Mouse (Mus musculus) intestine, embryonic 16.5 days (tissue): ENCODE results near the gene Hint3. TPM values are rescaled to one million over a fixed set of nuclear protein-coding genes. Genes with fewer than 3 reads are reported as not detected.
A peak's percentile ranks its signal among the peaks of the same experiment; 100 is the strongest.
"Not testable (repeated sequence)": the region's sequence is repeated elsewhere in the genome, so short reads cannot be mapped to it uniquely, and the experiment has no call there.

Experiments
- ATAC-seq: fragments of 200-750 bp; cut with Nextera tagmentation; 2 replicates; pipeline ENCODE4 v1.8.0; 2017; ENCODE audit warnings: moderate TSS enrichment, moderate library complexity
- H3K27ac ChIP-seq: fragments of 300-500 bp; sonication (generic); 2 replicates; pipeline ENCODE4 v1.5.1; 2014; ENCODE audit warnings: mild to moderate bottlenecking, low read length
- H3K27me3 ChIP-seq: fragments of 300-500 bp; sonication (generic); replicated peaks from 2 replicates; pipeline ENCODE4 v1.6.1; 2014; ENCODE audit warnings: low read length, control low read depth, mixed read lengths; ENCODE audit not compliant: control insufficient read depth, insufficient read depth
- H3K36me3 ChIP-seq: fragments of 300-500 bp; sonication (generic); 2 replicates; pipeline ENCODE4 v1.6.1; 2014; ENCODE audit warnings: low read length, control low read depth; ENCODE audit not compliant: control insufficient read depth, insufficient read depth
- H3K4me1 ChIP-seq: fragments of 300-500 bp; sonication (generic); 2 replicates; pipeline ENCODE4 v1.6.1; 2014; ENCODE audit warnings: low read length, control low read depth, mixed read lengths; ENCODE audit not compliant: control insufficient read depth, insufficient read depth
- H3K4me2 ChIP-seq: fragments of 300-500 bp; sonication (generic); 2 replicates; pipeline ENCODE4 v1.6.1; 2014; ENCODE audit warnings: low read depth, low read length, control low read depth
- H3K4me3 ChIP-seq: fragments of 300-500 bp; sonication (generic); 2 replicates; pipeline ENCODE4 v1.5.1; 2014; ENCODE audit warnings: mild to moderate bottlenecking, low read length
- H3K9ac ChIP-seq: fragments of 300-500 bp; sonication (generic); 2 replicates; pipeline ENCODE4 v1.6.1; 2014; ENCODE audit warnings: low read depth, low read length
- H3K9me3 ChIP-seq: fragments of 300-500 bp; sonication (generic); 2 replicates; pipeline ENCODE4 v1.6.1; 2016; ENCODE audit warnings: low read length, control low read depth; ENCODE audit not compliant: control insufficient read depth
- WGBS: fragments of 180-500 bp; shearing (Covaris S2); extraction: QIAGEN DNeasy Blood & Tissue Kit; methylation state at CpG from one replicate; pipeline ENCODE4 v1.1.7; 2014; 5-methylcytosine and 5-hydroxymethylcytosine counted together
- polyA plus RNA-seq: library from polyadenylated mRNA; unstranded; fragments of >200 nt; fragmentation: Nextera tagmentation; extraction: Ambion mirVana; gene quantifications from 2 replicates; pipeline ENCODE4 v1.2.1, GENCODE M21; 2015

Hint3 gene
- polyA plus RNA-seq, 1 experiment from 2014 or later: 37.9 TPM

- 82% methylated on average over 1 of the region's 1 CpGs for WGBS
- Histone ChIP-seq H3K27me3 (no peaks in the 10 kb centered on the region), H3K4me2 (no peak overlapping the region), H3K9me3 (no peaks in the 10 kb centered on the region), H3K9ac (no peak overlapping the region), H3K27ac (no peak overlapping the region), H3K4me3 (no peak overlapping the region), H3K4me1 (no peaks in the 10 kb centered on the region), H3K36me3 (no peaks in the 10 kb centered on the region)
- peak; percentile 42; the same call in 1 of the 2 replicates for ATAC-seq
Measured at GRCm38 (mm10) chr10:30632718-30633117, 3.3 kb upstream of the Hint3 start.

- no peak overlapping the region for H3K9ac ChIP-seq
- no peak overlapping the region for H3K27ac ChIP-seq
- no peaks in the 10 kb centered on the region for H3K9me3 ChIP-seq
- no peaks in the 10 kb centered on the region for H3K27me3 ChIP-seq
- no peaks in the 10 kb centered on the region for H3K36me3 ChIP-seq
- ATAC-seq: no peak
- no peak overlapping the region for H3K4me3 ChIP-seq
- no peaks in the 10 kb centered on the region for H3K4me1 ChIP-seq
- no peak overlapping the region for H3K4me2 ChIP-seq
Measured at GRCm38 (mm10) chr10:30629977-30630376, 545 bp upstream of the Hint3 start.

GRCm38 (mm10) chr10:30628444-30628843 is 988 bp downstream of the Hint3 start:
- H3K4me2 ChIP-seq, H3K9me3 ChIP-seq, H3K27me3 ChIP-seq, H3K27ac ChIP-seq, H3K4me3 ChIP-seq, H3K36me3 ChIP-seq, H3K9ac ChIP-seq, H3K4me1 ChIP-seq, ATAC-seq: not testable (repeated sequence)
- WGBS: 91% methylated on average over 11 of the region's 11 CpGs

GRCm38 (mm10) chr10:30627548-30627947 is 1.9 kb downstream of the Hint3 start:
- Histone ChIP-seq H3K27ac (no peak overlapping the region), H3K9me3 (no peaks in the 10 kb centered on the region), H3K4me3 (no peak overlapping the region), H3K9ac (no peak overlapping the region), H3K4me1 (no peaks in the 10 kb centered on the region), H3K4me2 (no peak overlapping the region), H3K36me3 (no peaks in the 10 kb centered on the region), H3K27me3 (no peaks in the 10 kb centered on the region)
- ATAC-seq: no peak
- WGBS: 29% methylated on average over 1 of the region's 1 CpGs

- H3K9me3 ChIP-seq: no peaks in the 10 kb centered on the region
- no peak overlapping the region for H3K4me2 ChIP-seq
- H3K27me3 ChIP-seq: no peaks in the 10 kb centered on the region
- no peak overlapping the region for H3K9ac ChIP-seq
- no peak for ATAC-seq
- 79% methylated on average over 5 of the region's 5 CpGs for WGBS
- no peak overlapping the region for H3K4me3 ChIP-seq
- H3K27ac ChIP-seq: no peak overlapping the region
- no peaks in the 10 kb centered on the region for H3K36me3 ChIP-seq
- no peaks in the 10 kb centered on the region for H3K4me1 ChIP-seq
Measured at GRCm38 (mm10) chr10:30624161-30625019, 5.0 kb downstream of the Hint3 start.

- no peak overlapping the region for H3K4me3 ChIP-seq
Measured at GRCm38 (mm10) chr10:30622928-30623327, 6.5 kb downstream of the Hint3 start.

GRCm38 (mm10) chr10:30618918-30619210 is 10.6 kb downstream of the Hint3 start:
- Histone ChIP-seq H3K27ac (no peak overlapping the region), H3K4me1 (0 out of 2 replicates have a peak, but pooled peaks cover 3% of the 10 kb centered on the region), H3K27me3 (no peaks in the 10 kb centered on the region), H3K4me3 (peak overlapping the region; percentile 64), H3K9ac (0 out of 2 replicates have a peak overlapping the region, but pooled peaks have one; percentile 77), H3K9me3 (no peaks in the 10 kb centered on the region), H3K36me3 (no peaks in the 10 kb centered on the region), H3K4me2 (peak overlapping the region; percentile 67)
- no peak for ATAC-seq
- WGBS: 48% methylated on average over 3 of the region's 3 CpGs

More at GRCm38 (mm10) chr10:30622928-30623327, 6.5 kb downstream of the Hint3 start:
- Histone ChIP-seq H3K4me2 (no peak overlapping the region), H3K9ac (no peak overlapping the region), H3K9me3 (no peaks in the 10 kb centered on the region), H3K4me1 (no peaks in the 10 kb centered on the region), H3K27ac (no peak overlapping the region), H3K27me3 (no peaks in the 10 kb centered on the region), H3K36me3 (no peaks in the 10 kb centered on the region)
- no peak for ATAC-seq

GRCm38 (mm10) chr10:30618091-30618917 is 11.1 kb downstream of the Hint3 start:
- 0 out of 2 replicates have a peak, but pooled peaks cover 3% of the 10 kb centered on the region for H3K4me1 ChIP-seq
- H3K27ac ChIP-seq: peak overlapping the region; percentile 97
- peak overlapping the region; percentile 67 for H3K4me2 ChIP-seq
- H3K4me3 ChIP-seq: peak overlapping the region; percentile 64
- peak; percentile 100 for ATAC-seq
- no peaks in the 10 kb centered on the region for H3K36me3 ChIP-seq
- H3K9ac ChIP-seq: peak overlapping the region; percentile 77
- no peaks in the 10 kb centered on the region for H3K9me3 ChIP-seq
- no peaks in the 10 kb centered on the region for H3K27me3 ChIP-seq
- under 1% methylated on average over 49 of the region's 49 CpGs for WGBS

- Histone ChIP-seq H3K4me1 (0 out of 2 replicates have a peak, but pooled peaks cover 3% of the 10 kb centered on the region), H3K9ac (no peak overlapping the region), H3K4me3 (no peak overlapping the region), H3K36me3 (no peaks in the 10 kb centered on the region), H3K27ac (no peak overlapping the region), H3K9me3 (no peaks in the 10 kb centered on the region), H3K4me2 (no peak overlapping the region), H3K27me3 (no peaks in the 10 kb centered on the region)
- WGBS: 74% methylated on average over 4 of the region's 4 CpGs
- ATAC-seq: no peak
Measured at GRCm38 (mm10) chr10:30613039-30613438, 16.4 kb downstream of the Hint3 start.
